Mouse (Mus musculus) spleen, adult 2 months (tissue): Measurements from ENCODE around the gene Nedd9.

Experiments used
- CTCF ChIP-seq: fragments of 200-500 bp; IDR thresholded peaks from 2 replicates; pipeline ENCODE4 v1.5.1; 2011; ENCODE audit warnings: mild to moderate bottlenecking, inconsistent platforms; ENCODE audit not compliant: insufficient read depth, insufficient read length, insufficient replicate concordance; ENCODE audit errors: extremely low read depth
- POLR2A ChIP-seq: fragments of 200-500 bp; IDR thresholded peaks from 2 replicates; pipeline ENCODE4 v1.6.1; 2011; ENCODE audit warnings: low read depth, low read length, inconsistent platforms

GRCm38 (mm10) chr13:41336260-41336659 is 150.9 kb downstream of the Nedd9 start:
- no peak for TF ChIP-seq CTCF
- no peak for TF ChIP-seq POLR2A
